Mouse (Mus musculus) CD4-positive, CD25-positive, alpha-beta regulatory T cell, adult 2 months (primary cell): ENCODE results near the gene Plcl2.
A peak's percentile ranks its signal among the peaks of the same experiment; 100 is the strongest.
"Not testable (repeated sequence)": the region's sequence is repeated elsewhere in the genome, so short reads cannot be mapped to it uniquely, and the experiment has no call there.

Experiments
- DNase-seq: peaks from one replicate; pipeline ENCODE4 v3.0.0-alpha.2; 2012; ENCODE audit warnings: low read depth, low spot score

The Plcl2 gene

DNA sequence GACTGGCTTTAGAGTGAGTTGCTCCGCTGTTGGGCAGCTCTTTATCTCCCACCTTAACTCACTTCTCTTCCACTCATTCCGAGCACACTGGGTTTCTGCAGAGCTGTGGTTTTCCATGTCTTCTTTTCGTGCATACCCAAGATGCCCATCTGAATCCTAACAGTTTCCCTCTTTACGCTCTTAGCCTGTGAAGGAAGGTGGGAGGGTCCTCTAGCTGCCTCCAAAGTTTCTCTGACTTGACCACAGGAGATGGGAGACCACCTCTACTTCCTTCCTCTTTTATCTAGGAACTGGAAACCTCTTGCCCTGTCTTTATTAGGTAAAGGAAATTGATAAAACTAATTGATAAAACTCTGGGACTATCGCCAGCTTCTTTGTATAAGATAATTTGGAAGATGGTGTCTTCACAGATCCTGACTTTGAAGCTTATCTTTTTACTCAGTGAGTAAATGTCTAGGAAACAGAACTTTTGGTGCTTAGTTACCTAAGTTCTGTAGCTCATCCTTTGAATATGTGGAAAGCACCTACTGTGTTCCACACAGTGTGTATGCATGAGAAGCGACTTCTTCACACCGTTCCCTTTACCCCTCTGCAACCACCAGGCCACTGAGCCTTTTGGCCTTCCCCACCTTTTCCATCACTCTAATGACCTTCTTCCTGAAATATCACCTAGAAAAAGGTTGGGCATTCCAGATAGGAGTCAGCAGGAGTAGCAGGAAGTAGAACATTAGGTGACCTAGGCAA, 111.8 kb downstream of the Plcl2 start:
- DNase-seq, result no peak

DNA sequence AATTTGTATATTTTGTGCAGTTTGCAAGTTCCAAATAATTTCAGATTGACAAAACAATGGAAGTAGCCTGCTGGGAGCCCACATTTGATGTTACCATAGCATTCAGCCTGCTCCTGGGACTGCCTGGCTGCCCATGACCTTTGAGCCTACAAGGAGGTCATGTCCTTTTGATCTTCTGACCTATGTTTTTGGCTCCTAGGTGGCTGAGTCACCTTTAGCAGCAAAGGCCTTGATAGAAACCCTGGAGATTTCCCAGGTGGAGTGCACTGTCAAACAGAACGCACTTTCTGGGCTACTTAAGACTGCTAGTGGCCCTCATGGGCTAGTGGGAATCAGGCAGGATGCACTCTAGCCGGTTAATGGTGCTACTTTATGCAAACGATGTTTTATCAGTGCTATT, 112.8 kb downstream of the Plcl2 start:
- no peak for DNase-seq

DNA sequence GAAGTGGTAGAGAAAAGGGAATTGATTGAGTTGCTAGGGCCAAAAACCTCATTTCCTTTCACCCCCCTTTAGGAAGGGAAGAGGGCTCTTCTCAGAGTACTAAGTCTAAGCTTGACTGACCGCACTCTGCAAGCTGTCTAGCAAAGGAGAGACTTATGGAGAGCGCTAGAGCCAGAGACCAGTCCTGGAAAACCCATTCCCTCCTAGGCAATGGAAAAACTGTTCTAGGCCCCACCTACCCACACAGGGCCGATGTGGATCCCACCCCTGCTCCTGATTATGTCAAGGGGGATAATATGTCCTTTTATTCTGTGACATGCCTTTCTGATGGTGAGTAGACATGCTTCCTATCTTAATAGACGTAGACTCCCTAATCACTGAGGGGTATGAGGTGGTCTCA, 116.4 kb downstream of the Plcl2 start:
- no peak for DNase-seq

DNA sequence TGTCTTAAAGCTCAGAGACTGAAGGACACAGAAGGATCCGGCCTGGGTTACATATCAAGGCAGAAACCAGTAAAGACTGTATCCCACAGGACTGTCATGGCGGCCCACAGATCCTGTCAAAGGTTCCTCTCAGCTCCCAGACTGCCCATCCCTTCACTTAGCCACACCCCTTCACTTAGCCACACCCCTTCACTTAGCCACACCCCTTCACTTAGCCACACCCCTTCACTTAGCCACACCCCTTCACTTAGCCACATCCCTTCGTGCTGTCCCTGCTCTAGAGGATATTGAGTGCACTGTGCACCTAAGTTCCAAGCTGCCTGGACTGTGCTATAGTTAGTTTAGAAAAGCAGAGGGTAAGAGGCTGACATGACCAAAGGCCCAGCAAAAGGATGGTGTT, 118.5 kb downstream of the Plcl2 start:
- DNase-seq, result peak; percentile 14

DNA sequence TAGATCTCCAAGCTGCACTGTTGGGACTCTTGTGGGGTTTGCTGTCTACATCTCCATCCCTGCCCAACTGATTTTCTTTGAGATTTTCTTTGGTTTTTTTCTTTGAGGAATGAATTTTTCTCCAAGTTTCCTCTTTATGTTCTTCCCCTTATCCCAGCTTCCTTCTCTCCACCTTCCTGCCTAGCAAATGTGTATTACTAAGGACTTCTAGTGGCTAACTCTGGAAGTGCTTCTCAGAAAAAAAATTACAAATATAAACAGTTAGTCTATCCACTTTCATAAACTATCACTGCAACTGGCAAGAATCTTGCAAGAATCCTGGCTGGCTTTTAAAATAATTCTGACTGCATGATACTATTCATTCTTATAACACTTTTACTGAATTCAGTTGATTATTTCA, 119.5 kb downstream of the Plcl2 start:
- DNase-seq, result no peak

DNA sequence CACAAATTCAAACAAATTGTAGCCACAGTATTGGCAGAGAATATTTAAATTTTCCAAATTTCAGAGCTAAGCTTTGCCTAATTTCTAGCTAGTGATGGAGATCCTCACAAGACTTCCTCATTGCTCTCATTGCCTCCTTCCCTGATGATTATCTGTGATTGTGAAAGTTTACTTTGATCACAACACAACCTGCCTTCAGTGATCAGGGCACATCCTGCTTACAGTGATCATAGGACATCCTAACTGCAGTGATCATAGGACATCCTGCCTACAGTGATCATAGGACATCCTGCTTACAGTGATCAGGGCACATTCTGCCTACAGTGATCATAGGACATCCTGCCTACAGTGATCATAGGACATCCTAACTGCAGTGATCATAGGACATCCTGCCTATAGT, 121.8 kb downstream of the Plcl2 start:
- DNase-seq, result peak; percentile 45

DNA sequence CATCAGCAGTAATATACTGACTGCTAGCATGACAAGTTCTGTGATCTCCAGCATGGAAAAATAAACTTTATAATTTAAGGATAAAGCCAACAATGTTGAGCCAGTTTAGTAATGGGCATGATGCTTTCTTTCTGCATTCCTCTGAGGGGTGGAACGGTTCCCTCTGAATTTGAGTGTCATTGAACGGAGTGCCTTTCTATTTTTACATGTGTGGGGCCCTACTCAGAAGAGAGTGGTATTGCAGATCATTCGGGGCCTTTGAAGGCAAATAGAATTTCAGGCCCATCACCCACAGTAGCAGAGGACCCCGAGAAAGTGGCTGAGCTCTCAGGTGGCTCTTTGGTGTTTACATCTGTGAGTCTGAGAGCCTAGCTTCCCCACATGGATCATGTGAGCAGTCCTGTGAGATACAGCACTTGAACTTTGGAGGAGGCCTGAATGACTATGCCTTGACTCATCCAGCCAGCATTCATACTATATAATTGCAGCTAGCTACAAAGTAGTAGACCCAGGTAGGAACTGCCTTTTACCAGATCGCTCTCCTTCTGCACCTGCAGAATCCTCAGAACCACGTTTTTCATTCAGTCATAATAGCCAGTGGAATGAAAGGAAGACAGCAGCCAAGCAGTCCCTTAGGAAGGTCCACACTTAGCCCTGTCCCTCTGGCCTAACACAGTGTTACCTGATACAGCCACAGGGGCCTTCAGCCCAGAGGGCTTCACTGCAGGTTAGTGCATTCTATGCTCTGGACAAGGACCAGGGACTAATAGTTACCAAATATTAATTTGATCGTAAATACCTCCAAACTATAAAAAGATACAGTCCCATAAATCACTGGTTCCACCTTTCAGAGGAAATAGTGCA, 125.0 kb downstream of the Plcl2 start:
- no peak for DNase-seq

DNA sequence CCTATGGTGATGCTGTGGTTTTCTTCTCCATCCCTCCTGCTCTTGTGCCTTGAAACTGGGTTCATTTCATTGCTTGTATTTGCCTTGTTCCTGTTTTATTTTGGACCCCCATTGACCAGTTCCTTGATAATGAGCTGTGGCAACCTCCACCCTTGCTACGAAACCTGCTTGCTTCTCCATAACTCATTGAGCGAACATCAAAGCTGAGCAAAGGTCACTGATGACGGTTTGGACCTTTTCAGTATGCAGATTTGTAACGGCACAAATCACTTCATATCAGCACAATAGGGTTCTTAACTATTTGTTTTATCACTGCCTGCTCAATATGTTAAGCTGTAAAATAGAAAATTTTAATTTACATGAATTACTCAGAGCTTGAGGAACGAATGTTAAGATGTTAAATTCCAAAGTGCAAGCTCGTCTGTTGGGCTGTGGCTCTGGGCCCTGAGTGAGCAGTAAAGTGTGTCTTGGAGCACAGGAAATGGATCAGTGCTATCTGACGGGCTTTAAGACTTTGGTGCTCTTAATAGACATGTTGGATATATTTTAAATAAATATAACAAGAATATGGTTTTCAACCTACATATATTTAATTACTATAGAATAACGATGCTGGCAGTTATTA, 126.9 kb downstream of the Plcl2 start:
- DNase-seq, result peak; percentile 24

DNA sequence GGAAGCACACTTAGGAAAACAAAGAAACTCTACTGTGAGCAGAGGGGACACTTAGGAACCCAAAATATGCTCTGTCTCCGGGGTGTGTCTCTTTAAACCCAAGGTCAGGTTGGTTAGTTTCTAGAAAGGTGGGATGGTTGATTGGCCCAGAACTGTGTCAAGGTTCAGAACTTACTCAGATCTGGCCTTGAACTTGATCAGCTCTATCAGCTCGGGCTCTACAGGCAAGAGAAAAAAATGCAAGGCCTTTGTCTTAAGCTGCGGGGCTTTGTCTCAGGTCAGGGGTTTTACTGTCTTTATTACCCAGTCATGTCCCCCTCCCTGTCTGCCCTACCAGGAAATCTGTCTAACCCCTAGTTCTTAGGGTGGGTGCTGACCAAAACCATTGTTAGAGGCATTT, 129.6 kb downstream of the Plcl2 start:
- DNase-seq, result no peak

DNA sequence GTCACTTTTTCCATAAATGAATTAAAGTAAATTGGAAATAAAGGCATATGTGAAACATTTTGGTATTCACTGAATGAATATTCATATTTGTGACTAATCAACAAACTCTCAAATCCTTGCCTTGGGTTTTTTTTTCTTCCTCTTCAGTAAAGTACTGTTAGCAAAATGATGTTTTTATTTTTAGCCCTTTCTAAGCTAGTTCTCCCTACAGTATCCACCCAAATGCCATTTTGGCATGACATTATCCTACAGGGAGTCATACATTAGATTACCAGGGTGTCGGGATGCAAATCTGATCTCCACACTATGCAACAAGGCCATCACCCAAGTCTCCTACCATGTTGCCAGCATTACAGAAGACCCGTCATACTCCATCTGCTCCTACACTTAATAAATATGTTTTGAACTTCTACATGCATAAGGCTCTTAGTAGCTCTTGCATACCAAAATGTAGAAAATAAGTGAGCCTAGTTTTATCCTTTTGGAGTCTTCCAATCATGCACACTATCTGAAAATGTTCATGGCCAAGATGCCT, 131.9 kb downstream of the Plcl2 start:
- DNase-seq, result no peak

DNA sequence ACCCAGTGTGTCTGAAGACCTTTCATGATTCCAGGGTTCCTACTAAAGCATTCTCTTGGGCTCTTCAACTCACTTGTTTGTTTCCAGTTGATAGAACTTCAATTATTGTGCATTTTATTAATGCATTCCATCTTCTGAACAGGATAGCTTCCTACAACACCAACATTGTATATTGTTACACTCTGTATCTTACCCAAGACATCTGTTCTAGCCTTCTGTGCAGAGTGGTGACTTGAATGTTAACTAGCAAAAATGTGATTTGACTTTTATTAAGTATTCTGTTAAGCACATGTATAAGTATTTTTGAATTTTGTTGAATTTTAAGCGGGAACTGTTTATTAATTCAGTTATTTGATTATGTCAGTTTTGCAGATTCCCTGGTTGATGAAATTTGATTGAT, 132.7 kb downstream of the Plcl2 start:
- no peak for DNase-seq

DNA sequence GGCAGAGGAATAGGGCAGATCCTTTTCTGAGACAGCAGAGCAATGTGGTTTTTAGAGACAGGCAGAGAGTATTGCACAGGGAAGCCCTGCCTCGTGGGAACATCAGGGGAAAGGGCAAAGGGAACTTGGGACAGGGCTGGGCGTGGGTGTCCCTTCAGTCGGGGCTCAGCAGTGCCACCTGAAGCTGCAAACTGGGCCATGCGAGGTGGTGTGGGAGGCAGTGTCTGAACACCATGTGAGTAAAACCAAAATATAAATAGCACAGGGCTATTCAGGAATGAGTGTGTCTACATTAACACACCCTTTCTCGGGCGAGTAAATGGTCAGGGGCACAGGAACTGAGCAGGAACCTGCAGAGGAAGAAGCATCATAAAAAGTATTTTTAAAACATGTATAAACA, 134.2 kb downstream of the Plcl2 start:
- DNase-seq, result no peak

DNA sequence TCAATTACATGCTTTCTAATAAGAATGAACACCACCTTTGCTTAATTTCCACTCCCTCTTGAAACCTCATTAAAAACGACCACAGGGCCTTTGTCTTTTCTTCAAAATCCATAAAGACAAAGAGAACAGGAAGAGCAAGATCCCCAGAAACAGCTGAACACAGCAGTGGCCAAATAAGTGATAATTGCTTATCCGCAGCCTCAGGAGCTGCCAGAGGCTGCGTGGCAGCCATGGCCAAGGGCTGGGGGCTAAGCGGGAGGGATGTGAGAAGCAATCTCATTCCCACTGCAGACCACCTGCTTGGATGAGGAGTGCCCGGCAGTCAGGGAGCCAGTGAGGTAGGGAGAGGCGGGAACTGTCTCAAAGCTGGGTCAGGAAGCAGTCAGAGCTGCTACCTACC, 134.8 kb downstream of the Plcl2 start:
- no peak for DNase-seq

DNA sequence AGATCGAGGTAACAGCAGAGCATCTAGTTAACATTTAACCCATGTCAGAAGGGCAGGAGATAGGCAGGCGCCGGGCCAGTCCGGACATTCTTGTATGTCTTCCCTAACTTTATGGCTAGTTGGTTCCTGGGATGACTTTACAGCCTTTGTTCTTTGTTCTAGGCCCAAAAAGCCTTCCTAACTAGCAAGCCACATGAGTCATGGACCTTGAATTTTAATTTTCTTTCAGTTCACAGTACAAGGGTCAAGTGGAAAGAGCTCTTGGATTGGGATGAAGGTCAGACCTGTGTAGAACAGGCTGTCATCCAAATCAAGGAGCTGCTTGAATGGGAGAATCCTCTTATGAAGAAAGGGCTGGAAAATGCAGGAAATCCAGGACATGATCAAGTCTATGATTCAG, 138.9 kb downstream of the Plcl2 start:
- not testable (repeated sequence) for DNase-seq

DNA sequence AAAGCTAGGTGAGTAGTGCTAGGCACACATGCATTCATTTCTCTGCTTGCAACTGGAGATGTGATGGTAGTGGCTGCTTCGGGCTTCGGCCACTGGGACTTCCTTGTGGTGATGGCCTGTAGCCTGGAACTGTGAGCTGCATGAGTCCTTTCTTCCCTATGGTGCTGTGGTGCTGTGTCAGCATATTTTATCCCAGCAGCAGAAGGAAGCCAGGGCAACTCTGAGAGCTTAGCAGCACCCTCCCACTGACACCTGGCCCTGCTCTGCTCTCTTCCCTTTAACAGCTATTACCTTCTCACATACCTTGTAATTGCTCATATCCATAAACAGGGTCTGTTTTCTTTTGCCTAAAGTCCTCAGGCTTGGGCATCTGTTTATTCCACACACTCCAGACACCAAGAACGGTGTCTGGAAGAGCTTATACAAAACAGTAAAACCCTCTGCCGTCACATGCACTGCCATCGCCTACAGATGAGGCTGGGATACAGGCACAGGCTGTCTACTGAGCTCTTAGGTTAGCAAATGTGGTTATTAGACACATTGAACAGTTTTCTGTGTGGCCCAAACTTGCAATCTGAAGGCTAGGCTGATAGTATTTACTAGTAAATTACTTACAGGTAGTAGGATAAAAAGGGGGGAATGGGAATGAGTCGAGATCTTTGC, 139.7 kb downstream of the Plcl2 start:
- no peak for DNase-seq

DNA sequence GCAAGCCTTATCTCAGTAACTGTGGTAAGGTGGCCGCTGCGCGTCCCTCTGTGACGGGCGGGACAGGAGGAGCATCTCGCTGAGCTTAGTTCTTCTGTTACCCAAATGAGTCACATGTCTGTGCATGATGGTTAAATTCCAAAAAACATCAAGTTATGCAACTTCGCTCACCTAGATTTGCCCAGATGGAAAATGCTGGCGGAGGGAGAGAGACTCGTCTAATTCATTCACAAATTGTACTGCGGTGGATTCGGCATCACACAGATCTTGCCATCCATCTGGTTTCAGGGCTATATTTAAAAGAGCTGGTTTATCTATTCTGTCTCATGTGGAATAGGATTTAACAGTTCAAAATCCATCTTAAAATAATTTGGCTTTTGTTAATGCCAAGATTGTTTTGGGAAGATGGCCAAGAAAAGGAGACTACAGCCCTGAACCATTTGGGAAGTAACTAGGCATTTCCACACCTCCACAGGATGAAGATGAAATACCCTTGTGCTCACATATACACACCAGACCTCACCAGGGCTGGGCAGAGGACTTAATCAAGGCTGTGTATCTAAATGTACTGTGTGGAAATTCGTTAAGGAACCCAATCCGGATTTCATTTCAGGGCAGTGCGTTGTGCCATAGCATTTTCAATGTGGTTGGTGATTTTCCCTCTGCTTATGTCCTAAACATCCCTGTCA, 141.5 kb downstream of the Plcl2 start:
- DNase-seq, result no peak

DNA sequence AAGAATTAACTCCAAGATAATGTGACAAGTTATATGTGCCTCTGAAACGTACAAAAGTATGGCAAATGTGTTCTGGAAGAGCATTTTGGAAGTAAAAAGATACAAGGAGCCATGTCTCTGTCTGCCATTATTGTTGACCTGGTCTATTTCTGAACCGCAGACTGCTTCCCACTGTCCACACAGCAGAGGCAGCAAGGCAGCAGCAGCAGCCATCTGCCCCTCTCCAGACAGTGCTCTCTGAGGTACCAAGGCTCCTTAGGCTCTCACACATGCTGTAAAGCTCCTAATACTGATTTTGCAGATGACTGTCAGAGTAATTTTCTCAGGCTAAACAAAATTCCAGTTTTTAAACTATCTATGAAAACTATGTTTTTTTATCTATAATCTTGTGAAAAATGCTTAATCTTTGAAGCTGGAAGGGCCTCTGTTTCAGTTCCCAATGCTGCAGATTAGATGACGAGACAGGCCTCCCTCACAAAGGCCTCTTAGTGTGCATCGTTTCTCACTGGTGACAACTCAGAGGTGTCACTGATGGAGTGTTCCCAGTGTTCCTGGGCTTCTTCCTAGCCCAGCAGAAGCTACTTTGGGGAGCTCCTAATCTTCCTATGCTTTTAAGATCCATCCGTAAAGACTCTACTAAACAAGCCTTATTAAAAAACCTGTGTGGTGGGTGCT, 145.7 kb downstream of the Plcl2 start:
- DNase-seq, result no peak

DNA sequence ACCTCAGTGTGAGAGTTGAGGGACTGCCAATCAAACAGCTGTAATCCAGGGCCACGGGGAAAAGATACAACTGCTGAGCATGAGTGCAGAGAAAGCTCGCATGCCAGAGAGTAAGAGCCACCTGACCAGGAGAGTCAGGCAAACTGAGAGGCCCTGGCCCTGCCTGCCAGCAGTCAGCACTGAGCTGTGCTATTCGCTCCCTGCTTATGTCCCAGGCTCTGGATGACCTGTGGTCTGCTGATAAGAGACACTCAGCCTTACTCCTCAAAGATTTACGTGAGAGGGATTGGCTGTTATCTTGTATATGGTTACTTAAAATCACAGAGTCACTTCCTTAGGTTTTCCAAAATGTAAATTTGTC, 146.2 kb downstream of the Plcl2 start:
- DNase-seq, result no peak

DNA sequence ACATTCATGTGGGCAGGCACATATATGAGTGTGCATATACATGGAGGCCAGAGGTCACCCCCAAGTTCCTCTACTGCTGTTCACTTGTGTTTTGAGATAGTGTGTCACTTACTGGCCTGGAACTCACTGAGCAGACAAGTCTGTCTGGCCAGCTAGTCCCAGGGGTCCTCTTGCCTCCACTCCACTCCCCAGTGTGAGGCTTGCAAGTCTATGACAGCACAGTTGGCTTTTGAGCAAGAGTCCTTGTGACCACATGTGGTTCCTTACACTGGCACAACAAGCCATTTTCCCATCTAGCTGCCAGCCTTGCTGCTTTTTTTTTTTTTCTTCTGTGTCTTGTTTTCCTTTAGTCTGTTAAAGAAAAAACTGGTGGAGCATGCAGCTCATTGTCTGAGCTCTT, 148.1 kb downstream of the Plcl2 start:
- DNase-seq, result no peak

DNA sequence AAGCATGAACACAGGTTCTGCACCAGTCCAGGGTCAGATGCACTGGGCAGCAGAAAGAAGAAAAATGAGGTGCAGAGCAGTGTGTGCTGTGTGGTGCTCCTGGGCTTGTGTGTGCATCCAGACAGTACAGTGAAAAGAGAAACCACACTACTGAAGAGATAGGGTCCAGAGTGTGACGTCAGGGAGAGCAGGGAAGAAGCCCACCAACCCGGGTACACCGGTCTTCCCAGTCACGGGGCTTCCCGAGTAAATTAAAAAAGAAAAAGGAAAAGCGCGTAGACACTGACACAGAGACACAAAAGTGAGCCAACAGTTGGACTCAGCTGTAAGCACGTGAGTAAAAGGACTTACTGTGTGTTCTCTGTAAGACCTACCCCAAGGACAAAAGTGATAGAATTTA, 149.7 kb downstream of the Plcl2 start:
- no peak for DNase-seq

DNA sequence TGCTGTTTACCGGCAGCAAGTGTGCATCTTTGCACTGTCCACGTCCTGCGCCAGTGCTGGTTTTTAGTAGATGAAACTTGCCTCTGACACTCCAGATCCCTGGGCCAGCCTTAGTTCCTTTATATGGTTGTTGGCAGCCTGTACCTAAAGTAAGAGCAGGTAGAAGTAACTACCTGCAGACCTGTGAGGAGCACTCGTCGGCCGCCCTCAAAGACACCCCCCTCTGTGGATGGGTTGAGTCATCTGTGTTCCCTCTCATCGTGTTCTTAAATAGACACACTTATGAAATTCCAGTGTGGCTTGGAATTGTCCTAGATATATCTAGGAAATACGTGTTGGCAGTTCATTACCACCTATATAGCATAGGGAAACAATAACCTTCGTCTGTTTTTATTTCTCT, 158.4 kb downstream of the Plcl2 start:
- DNase-seq, result no peak
